Mouse (Mus musculus) kidney, postnatal 25 days (tissue): Measurements from ENCODE around the gene Mlycd.
"Not testable (repeated sequence)": the region's sequence is repeated elsewhere in the genome, so short reads cannot be mapped to it uniquely, and the experiment has no call there.

Experiments used
- DNase-seq, 2 experiments: peaks; one replicate each; pipeline ENCODE4 v3.0.0; 2021; ENCODE audit warnings: mixed read lengths in 2 of 2

The Mlycd gene

GRCm38 (mm10) chr8:119394524-119395026 is at the start of gene Mlycd:
Mlycd (plus strand) TSS chr8:119394878.
- DNase-seq, result peak; percentile 96 to 98

GRCm38 (mm10) chr8:119345029-119345682 is 49.5 kb upstream of the Mlycd start:
- DNase-seq, result peak in 1 of 2 experiments; percentile 6

GRCm38 (mm10) chr8:119345683-119346075 is 49.0 kb upstream of the Mlycd start:
- no peak for DNase-seq

- DNase-seq, result no peak
These were observed 43.0 kb upstream of the Mlycd start for GRCm38 (mm10) chr8:119351647-119352046.

- DNase-seq, result peak in 1 of 2 experiments; percentile 33
These were observed 41.6 kb upstream of the Mlycd start for GRCm38 (mm10) chr8:119352977-119353658.

- peak in 1 of 2 experiments; percentile 23 for DNase-seq
These were observed 41.0 kb upstream of the Mlycd start for GRCm38 (mm10) chr8:119353659-119354023.

- peak in 1 of 2 experiments; percentile 19 for DNase-seq
These were observed 38.0 kb upstream of the Mlycd start for GRCm38 (mm10) chr8:119356631-119357030.

- DNase-seq, result peak in 1 of 2 experiments; percentile 17
These were observed 36.5 kb upstream of the Mlycd start for GRCm38 (mm10) chr8:119358175-119358574.

GRCm38 (mm10) chr8:119358836-119359235 is 35.8 kb upstream of the Mlycd start:
- peak; percentile 70 to 73 for DNase-seq

GRCm38 (mm10) chr8:119360686-119361295 is 33.9 kb upstream of the Mlycd start:
- no peak for DNase-seq

- not testable (repeated sequence) for DNase-seq
These were observed 20.0 kb upstream of the Mlycd start for GRCm38 (mm10) chr8:119374716-119375115.

- no peak for DNase-seq
These were observed 16.2 kb upstream of the Mlycd start for GRCm38 (mm10) chr8:119378476-119378875.

GRCm38 (mm10) chr8:119380619-119381018 is 14.1 kb upstream of the Mlycd start:
- peak in 1 of 2 experiments; percentile 47 for DNase-seq

- peak; percentile 54 to 87 for DNase-seq
These were observed 10.2 kb upstream of the Mlycd start for GRCm38 (mm10) chr8:119384478-119384877.

GRCm38 (mm10) chr8:119385854-119386253 is 8.8 kb upstream of the Mlycd start:
- no peak for DNase-seq

GRCm38 (mm10) chr8:119386988-119387387 is 7.7 kb upstream of the Mlycd start:
- DNase-seq, result no peak

GRCm38 (mm10) chr8:119394097-119394496 is 581 bp upstream of the Mlycd start:
- DNase-seq, result no peak

GRCm38 (mm10) chr8:119395072-119395950 is 633 bp downstream of the Mlycd start:
- DNase-seq, result no peak

- no peak for DNase-seq
These were observed 3.9 kb downstream of the Mlycd start for GRCm38 (mm10) chr8:119398558-119398957.

- no peak for DNase-seq
These were observed 4.6 kb downstream of the Mlycd start for GRCm38 (mm10) chr8:119399255-119399654.

GRCm38 (mm10) chr8:119400122-119400671 is 5.5 kb downstream of the Mlycd start:
- peak; percentile 58 to 69 for DNase-seq

GRCm38 (mm10) chr8:119400904-119401303 is 6.2 kb downstream of the Mlycd start:
- DNase-seq, result no peak
